Mouse (Mus musculus) heart, postnatal 25 days (tissue): ENCODE results near the gene Adamtsl4. TPM values are rescaled to one million over a fixed set of nuclear protein-coding genes. Genes with fewer than 3 reads are reported as not detected.
A peak's percentile ranks its signal among the peaks of the same experiment; 100 is the strongest.
"Not testable (repeated sequence)": the region's sequence is repeated elsewhere in the genome, so short reads cannot be mapped to it uniquely, and the experiment has no call there.

Experiments used
- DNase-seq: peaks from one replicate; pipeline ENCODE4 v3.0.0; 2022; ENCODE audit warnings: low spot score
- intact Hi-C: fragments of 180-260 bp; cut with DNase I; formaldehyde crosslinking; loops from one replicate; pipeline ENCODE4 v1.15.1; 2025
- total RNA-seq, 2 experiments: library from RNA; stranded (reverse); gene quantifications; 2 replicates each; pipeline ENCODE4 v1.2.3; 2021

Gene Adamtsl4
- total RNA-seq, 2 experiments from 2014 or later = 52.6 to 64.6 TPM

GRCm38 (mm10) chr3:95681365-95681764 lies 6.4 kb downstream of the Adamtsl4 start:
- DNase-seq = no peak
- intact Hi-C loops = no loop called here

GRCm38 (mm10) chr3:95680673-95681072 lies 7.0 kb downstream of the Adamtsl4 start:
- no peak for DNase-seq
- intact Hi-C loops = no loop called here

DNA sequence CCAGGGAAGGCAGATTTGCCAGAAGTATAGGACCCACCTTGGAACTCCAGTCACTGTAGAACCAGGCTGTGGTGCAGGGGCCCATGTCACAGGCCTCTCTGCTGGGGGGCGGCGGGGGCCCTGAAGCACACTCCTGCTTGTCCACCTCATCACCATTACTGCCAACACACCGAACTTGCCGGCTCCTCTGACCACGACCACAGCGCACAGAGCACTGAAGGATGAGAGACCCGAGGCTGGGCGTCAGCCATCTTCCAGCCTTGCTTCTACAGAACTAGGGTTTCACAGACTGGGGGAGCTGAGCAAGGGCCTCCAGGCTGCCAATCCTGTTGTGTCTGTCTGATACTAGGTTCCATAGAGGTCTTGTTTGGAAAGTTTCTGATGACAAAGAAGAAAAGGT lies 8.2 kb downstream of the Adamtsl4 start:
- intact Hi-C loops = loop anchor here (5.0 kb wide), 1 partner anchor 93 kb away; no protein-coding TSS in a partner anchor
- no peak for DNase-seq

DNA sequence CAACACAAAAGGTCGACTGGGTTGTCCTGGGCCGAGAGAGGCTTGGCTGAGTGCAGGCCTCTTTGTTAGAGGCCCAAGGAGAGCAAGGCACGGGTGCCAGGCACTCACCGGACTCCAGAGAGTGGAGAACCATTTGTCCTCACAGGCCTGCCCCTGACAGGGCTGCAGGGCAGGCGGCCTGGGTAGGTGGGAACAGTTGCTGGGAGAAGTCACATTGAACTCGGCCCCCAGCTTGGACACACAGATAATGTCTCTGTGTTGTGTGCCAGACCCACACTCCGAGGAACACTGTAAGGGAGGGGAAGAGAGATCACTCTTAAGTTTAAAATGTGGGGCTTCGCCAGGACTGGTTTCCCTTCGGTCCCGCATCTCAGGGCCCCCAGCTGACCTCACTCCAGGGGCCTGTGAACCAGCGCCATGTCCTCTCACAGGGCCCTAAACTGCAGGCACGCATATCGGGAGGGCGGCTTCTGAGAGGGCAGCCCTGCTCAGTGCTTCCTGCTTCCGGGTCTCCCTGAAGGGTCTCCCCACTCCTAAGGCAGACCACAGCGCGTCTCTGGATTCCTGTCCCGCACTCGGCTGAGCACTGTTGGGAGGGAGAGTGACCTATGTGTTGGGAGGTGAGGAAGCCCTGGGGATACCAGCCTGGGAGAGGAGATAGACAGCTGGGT lies 10.2 kb downstream of the Adamtsl4 start:
- intact Hi-C loops = loop anchor here (5.0 kb wide), 1 partner anchor 95 kb away; no protein-coding TSS in a partner anchor
- DNase-seq = no peak

GRCm38 (mm10) chr3:95676745-95677419 lies 10.8 kb downstream of the Adamtsl4 start:
- DNase-seq = peak; percentile 66
- intact Hi-C loops = loop anchor here (1.0 to 5.0 kb wide), 2 partner anchors 44 to 95 kb away; no protein-coding TSS in a partner anchor

DNA sequence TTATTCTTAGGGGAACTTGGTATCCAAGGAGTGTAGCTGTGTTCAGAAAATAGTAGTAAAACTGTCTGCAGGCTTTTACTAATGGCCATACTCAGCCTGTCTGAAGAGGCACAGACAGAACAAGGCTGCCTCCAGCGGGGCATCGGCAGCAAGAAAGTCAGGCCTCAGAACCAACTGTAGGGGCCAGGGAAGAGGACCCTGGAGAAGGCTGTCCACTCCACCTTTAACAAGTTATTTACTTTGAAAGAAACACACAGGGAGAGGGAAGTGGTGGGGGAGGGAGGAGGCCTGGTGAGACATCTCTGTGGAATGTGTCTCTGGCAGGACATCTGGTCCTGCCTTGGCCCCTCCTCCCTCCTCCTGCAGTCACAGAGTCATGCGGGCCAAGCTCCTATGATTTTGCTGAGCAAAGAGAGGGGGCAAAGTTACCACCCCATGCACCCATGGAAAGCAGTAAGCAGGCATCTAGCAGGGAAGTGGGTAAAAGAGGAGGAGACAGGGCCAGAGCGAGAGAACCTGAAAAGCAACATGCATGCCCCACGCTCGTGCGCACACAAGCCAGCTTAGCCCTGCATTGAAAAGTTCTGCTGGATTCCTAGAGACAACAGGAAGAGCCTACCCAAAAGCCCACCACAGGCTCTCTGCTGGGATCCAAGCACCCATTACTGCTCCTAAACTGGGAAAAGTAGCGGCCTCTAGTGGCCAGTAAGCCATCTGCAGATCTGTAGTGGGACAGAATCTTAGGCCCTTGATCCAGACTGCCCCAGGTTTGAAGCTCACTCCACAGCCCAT lies 12.2 kb downstream of the Adamtsl4 start:
- intact Hi-C loops = loop anchor here (1.0 to 5.0 kb wide), 2 partner anchors 42 to 97 kb away; no protein-coding TSS in a partner anchor

GRCm38 (mm10) chr3:95674812-95675211 lies 12.9 kb downstream of the Adamtsl4 start:
- DNase-seq = no peak
- intact Hi-C loops = loop anchor here (5.0 kb wide), 1 partner anchor 97 kb away; no protein-coding TSS in a partner anchor

More for the DNA sequence above, 12.2 kb downstream of the Adamtsl4 start:
- DNase-seq = peak; percentile 86

DNA sequence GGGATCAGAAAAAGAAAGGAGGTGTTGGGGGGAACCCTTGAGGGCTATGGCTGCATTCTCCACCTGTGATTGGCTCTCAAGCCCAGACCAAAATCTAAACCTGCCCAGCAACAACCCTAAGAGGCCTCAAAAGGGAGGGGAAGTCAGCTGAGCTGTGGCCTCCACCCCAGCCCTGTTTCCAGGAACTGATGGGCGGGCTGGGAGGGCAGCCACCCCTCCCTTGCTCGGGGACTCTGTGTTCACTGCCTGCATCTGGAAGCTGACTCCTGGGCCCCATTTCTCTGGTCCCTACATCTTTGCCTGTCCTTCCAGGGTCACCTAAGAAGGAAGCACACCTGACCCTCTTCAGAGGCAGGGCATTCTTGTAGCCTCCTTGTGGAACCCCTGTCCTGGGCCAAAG lies 13.5 kb downstream of the Adamtsl4 start:
- intact Hi-C loops = no loop called here
- peak; percentile 82 for DNase-seq

- DNase-seq = no peak
- intact Hi-C loops = loop anchor here (1.0 kb wide), 1 partner anchor 12 kb away; no protein-coding TSS in a partner anchor
Observed at GRCm38 (mm10) chr3:95673707-95674211, 14.0 kb downstream of the Adamtsl4 start.

GRCm38 (mm10) chr3:95672861-95673706 lies 14.6 kb downstream of the Adamtsl4 start:
- DNase-seq = no peak

DNA sequence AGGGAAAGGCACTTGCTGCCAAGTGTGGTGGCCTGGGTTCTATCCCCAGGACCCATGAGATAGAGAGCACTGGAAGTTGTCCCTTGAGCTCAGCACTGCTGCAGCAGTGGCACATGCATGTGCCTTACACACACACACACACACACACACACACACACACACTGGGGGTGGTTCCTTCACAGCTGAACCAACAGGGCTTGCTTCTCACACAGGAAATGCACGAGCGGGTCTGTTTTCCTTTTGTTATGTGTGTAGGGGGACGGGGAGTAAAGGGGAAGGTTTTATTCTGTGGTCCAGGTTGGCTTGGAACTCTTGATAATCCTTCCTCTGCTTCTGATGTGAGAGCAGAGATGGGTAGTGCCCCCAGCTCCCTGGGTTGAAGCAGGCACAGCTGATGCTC lies 15.3 kb downstream of the Adamtsl4 start:
- intact Hi-C loops = no loop called here
- no peak for DNase-seq

More at GRCm38 (mm10) chr3:95672861-95673706, 14.6 kb downstream of the Adamtsl4 start:
- intact Hi-C loops = loop anchor here (1.0 kb wide), 1 partner anchor 12 kb away; no protein-coding TSS in a partner anchor

GRCm38 (mm10) chr3:95671201-95671600 lies 16.5 kb downstream of the Adamtsl4 start:
- no peak for DNase-seq
- intact Hi-C loops = no loop called here

DNA sequence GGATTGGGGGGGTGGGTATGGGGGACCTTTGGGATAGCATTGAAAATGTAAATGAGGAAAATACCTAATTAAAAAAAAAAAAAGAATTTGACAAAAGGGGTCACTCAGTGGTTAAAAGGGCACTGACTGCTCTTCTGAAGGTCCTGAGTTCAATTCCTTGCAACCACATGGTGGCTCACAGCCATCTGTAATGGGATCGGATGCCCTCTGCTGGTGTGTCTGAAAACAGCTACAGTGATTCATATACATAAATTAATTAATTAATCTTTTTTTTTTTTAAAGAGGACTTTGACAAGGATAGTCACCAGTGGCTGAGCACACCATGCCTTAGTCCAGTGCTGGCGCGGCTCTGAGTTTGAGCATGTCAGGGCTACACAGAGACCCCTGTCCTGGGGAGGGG lies 17.3 kb downstream of the Adamtsl4 start:
- DNase-seq, intact Hi-C loops: not testable (repeated sequence)

GRCm38 (mm10) chr3:95669309-95669665 lies 18.4 kb downstream of the Adamtsl4 start:
- no peak for DNase-seq
- intact Hi-C loops = no loop called here

DNA sequence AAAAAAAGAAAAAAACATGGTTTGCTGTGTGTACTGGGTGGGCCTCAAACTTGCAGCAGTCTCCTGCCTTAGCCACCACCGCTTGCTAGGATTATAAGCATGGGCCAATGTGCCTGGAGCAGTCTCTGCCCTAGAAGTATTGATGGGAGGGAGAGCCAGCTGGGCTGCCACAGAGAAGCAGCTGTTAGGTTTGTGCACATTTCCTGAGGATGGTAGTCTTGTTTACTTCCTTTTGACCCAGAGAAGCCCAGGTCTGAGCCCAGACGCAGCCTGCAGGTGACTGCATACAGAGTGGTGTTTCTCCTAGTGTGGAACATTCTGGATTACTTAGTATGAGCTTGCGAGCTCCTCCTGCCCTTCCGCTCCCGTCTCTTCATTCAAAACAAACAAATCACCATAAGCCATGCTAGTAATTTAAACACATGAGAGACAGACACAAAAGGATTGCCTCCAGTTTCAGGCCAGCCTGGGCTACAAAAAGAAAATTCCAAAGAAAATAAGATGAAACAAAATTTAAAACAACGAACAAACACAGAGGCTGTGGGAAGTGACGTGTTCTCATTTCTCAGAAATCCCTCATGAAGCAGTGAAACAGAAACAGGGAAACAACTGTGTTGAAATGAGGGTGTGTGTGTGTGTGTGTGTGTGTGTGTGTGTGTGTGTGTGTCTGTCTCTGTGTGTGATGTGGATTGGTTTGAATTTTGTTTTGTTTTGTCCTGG lies 19.0 kb downstream of the Adamtsl4 start:
- DNase-seq = no peak
- intact Hi-C loops = no loop called here

- intact Hi-C loops = no loop called here
- DNase-seq = peak; percentile 61
Observed at GRCm38 (mm10) chr3:95668026-95668425, 19.7 kb downstream of the Adamtsl4 start.

- intact Hi-C loops = no loop called here
- DNase-seq = no peak
Observed at GRCm38 (mm10) chr3:95667521-95667920, 20.2 kb downstream of the Adamtsl4 start.

- DNase-seq = no peak
- intact Hi-C loops = no loop called here
Observed at GRCm38 (mm10) chr3:95666124-95666844, 21.4 kb downstream of the Adamtsl4 start.
